Mouse (Mus musculus) brain, adult 2 months (tissue): Measurements from ENCODE around the gene Sun1.
A peak's percentile ranks its signal among the peaks of the same experiment; 100 is the strongest.

Experiments
- DNase-seq: peaks from one replicate; pipeline ENCODE4 v3.0.0; 2011; ENCODE audit warnings: low read depth, low spot score

Sun1 gene

GRCm38 (mm10) chr5:139199995-139200769 lies at the start of gene Sun1:
TSS of gene Sun1 (plus strand) at chr5:139200637.
- DNase-seq, result peak; percentile 99

- no peak for DNase-seq
These were observed 39.5 kb upstream of the Sun1 start for GRCm38 (mm10) chr5:139160899-139161298.

- DNase-seq, result no peak
These were observed 38.8 kb upstream of the Sun1 start for GRCm38 (mm10) chr5:139161632-139162031.

GRCm38 (mm10) chr5:139166781-139167361 lies 33.6 kb upstream of the Sun1 start:
- DNase-seq, result no peak

- no peak for DNase-seq
These were observed 32.9 kb upstream of the Sun1 start for GRCm38 (mm10) chr5:139167548-139167947.

GRCm38 (mm10) chr5:139171929-139172328 lies 28.5 kb upstream of the Sun1 start:
- DNase-seq, result no peak

GRCm38 (mm10) chr5:139174141-139174540 lies 26.3 kb upstream of the Sun1 start:
- no peak for DNase-seq

- DNase-seq, result peak; percentile 61
These were observed 25.6 kb upstream of the Sun1 start for GRCm38 (mm10) chr5:139174556-139175547.

- DNase-seq, result peak; percentile 85
These were observed 21.4 kb upstream of the Sun1 start for GRCm38 (mm10) chr5:139178895-139179631.

GRCm38 (mm10) chr5:139183131-139183530 lies 17.3 kb upstream of the Sun1 start:
- DNase-seq, result peak; percentile 62

GRCm38 (mm10) chr5:139183601-139184000 lies 16.8 kb upstream of the Sun1 start:
- DNase-seq, result no peak

GRCm38 (mm10) chr5:139184897-139185296 lies 15.5 kb upstream of the Sun1 start:
- DNase-seq, result peak; percentile 72

GRCm38 (mm10) chr5:139189726-139190125 lies 10.7 kb upstream of the Sun1 start:
- DNase-seq, result peak; percentile 58

- DNase-seq, result peak; percentile 83
These were observed 9.5 kb upstream of the Sun1 start for GRCm38 (mm10) chr5:139190958-139191357.

GRCm38 (mm10) chr5:139198779-139199178 lies 1.7 kb upstream of the Sun1 start:
- DNase-seq, result peak; percentile 38

- peak; percentile 50 for DNase-seq
These were observed 822 bp upstream of the Sun1 start for GRCm38 (mm10) chr5:139199636-139199994.

GRCm38 (mm10) chr5:139200770-139201569 lies 533 bp downstream of the Sun1 start:
- no peak for DNase-seq

- DNase-seq, result peak; percentile 51
These were observed 1.7 kb downstream of the Sun1 start for GRCm38 (mm10) chr5:139202127-139202526.

GRCm38 (mm10) chr5:139203312-139203711 lies 2.9 kb downstream of the Sun1 start:
- peak; percentile 65 for DNase-seq

- DNase-seq, result no peak
These were observed 5.6 kb downstream of the Sun1 start for GRCm38 (mm10) chr5:139206081-139206480.
